Mouse (Mus musculus): ENCODE data around the gene Suz12.
"Not testable (repeated sequence)": the region's sequence is repeated elsewhere in the genome, so short reads cannot be mapped to it uniquely, and the experiment has no call there.

The Suz12 gene

DNA sequence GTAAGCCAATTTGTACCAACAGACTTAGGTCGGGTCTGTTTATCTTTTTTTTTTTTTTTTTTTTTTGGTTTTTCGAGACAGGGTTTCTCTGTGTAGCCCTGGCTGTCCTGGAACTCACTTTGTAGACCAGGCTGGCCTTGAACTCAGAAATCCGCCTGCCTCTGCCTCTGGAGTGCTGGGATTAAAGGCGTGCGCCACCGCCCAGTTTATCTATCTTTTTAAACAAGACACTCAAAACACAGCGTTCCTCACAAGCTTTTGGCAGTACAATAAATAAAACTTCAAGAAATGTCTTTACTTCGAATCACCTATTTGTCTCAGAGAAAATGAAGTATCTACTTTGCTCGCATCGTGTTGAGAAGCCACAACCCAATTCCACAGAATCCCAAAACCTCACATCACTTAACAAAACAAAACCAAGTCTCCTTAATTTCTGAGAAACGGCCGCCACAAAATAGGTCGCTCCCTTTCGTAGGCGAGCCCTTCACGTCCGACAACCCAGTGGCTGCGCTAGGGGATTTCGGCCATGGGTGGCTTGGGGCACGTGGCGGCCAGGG, 793 bp upstream of the Suz12 start:
- DNase-seq: peak in 1 of 2 experiments; percentile 46

- DNase-seq: peak; percentile 1 to 16
Observed at GRCm38 (mm10) chr11:79993356-79994270, 707 bp downstream of the Suz12 start.

GRCm38 (mm10) chr11:79994271-79994988, 1.5 kb downstream of the Suz12 start:
- DNase-seq: no peak

GRCm38 (mm10) chr11:80016533-80016932, 23.6 kb downstream of the Suz12 start:
- not testable (repeated sequence) for DNase-seq

DNA sequence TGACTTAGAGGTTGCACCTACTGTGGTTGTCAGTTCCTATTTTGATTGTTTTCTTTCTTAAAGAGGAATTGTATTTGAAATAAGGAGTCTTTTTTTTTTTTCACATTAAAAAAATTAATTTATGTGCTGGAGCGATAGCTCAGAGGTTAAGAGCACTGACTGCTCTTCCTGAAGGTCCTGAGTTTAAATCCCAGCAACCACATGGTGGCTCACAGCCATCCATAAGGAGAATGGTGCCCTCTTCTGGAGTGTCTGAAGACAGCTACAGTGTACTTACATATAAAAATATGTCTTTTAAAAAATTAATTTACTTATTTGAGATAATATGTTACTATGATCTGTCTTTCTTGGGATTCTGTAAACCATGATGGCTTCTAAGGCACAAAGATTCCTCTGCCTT, 26.9 kb downstream of the Suz12 start:
- peak in 1 of 2 experiments; percentile 9 for DNase-seq

DNA sequence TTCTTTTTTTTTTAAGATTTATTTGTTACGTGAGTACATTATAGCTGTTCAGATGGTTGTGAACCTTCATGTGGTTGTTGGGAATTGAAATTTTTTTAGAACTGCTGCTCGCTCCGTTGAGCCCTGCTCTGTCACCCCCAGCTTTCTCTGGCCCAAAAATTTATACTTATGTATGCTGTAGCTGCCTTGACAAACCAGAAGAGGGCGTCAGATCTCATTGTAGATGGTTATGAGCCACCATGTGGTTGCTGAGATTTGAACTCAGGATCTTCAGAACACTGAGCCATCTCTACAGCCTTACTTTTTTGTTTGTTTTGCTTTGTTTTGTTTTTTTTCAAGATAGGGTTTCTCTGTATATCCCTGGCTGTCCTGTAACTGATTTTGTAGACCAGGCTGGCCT, 28.4 kb downstream of the Suz12 start:
- no peak for DNase-seq

- no peak for DNase-seq
Observed at GRCm38 (mm10) chr11:80037495-80037894, 44.6 kb downstream of the Suz12 start.

GRCm38 (mm10) chr11:80042615-80043418, 49.9 kb downstream of the Suz12 start:
- peak; percentile 47 to 69 for DNase-seq

GRCm38 (mm10) chr11:80043419-80043817, 50.5 kb downstream of the Suz12 start:
- DNase-seq: no peak

DNA sequence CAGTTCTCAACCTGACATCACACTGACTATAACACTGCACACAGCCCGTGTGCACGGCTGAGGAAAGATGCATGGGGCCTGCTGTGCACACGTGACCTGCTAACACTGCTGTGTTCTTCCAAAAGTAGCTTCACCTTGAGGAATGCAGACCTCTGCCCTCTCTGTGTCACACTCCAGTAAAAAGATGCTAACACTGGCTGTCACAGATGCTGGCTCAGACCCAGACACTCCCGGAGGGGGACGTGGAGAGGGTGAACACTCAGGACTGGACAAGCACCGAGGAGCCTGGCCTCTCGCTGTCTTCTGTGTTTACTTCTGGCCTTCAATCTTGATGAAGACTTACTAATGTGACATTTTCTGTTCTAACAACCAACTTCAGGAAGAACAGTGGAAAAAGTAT, 54.0 kb downstream of the Suz12 start:
- DNase-seq: peak; percentile 36 to 46

DNA sequence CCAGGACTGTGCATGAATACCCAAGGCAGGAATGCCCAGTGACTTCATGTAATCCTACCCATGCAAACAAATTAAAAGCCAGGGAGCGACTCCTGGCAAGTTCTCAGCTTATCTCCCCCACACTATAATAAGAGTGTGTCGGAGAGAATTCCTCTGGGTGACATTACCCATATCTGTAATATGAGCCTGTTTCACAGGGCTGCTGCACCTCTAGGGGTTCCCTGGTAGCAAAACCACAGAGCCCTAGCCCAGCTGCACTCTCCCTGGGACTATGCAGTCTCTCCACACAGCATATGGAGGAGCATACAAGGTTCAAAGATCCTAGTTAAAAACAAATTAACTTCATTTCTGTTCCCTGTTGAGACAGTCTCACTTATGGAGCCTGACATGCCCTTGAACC, 57.2 kb downstream of the Suz12 start:
- DNase-seq: no peak

DNA sequence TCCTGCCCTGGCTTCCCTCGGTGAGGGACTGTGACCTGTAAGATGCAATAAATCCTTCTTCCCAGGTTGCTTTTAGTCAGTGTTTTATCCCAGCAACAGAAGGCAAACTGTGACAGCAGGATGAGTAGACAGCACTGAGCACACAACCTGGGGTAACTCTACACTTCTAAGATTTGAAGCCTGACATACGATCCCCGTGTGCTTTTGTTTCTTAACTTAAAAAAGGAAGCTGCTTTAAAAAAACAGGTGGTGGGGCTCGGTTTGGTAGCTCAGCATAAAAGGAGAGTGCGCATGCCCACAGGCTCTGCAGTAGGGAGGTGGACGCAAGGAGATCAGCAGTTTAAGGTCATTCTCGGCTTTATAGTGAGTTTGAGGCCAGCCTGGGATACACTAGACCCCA, 59.5 kb downstream of the Suz12 start:
- no peak for DNase-seq

DNA sequence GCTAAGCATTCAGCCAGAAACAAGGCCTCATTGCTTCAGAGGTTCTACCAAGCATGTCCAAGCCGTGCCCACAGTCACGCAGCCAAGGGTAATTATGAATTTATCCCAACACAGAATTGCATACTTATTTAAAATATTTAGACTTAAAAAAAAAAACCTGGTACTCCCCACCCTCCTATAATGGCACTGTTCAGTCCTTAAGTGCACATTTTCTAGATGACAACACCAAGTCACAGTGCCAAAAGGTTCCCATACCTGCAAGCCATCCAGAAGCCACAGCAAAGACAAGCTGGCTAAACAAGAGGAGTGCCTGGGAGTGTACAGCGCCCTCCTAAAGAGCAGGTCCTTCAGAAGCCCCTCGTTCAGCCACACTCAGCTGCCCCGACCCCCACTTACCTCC, 60.3 kb downstream of the Suz12 start:
- no peak for DNase-seq

- no peak for DNase-seq
Observed at GRCm38 (mm10) chr11:80054659-80055058, 61.8 kb downstream of the Suz12 start.

- peak; percentile 53 to 63 for DNase-seq
Observed at GRCm38 (mm10) chr11:80056141-80056540, 63.2 kb downstream of the Suz12 start.

DNA sequence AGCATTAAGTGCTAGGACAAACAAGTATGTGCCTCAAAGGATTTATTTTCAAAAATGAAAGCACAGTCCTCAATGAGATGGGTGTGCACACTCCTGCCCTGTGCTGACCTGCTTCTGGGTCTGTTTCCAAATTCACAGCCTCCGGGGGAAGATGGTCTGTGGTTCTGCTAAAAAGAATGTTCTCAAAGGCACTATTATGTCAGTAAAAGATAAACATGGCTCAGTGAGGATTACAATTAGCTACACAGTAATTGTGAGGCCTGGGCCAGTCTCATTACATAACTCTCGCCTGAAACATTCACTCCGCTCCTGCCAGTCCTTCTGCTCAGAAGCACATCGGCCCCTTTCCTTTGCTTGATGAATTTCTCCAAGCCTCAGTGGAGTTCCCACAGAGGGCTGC, 69.3 kb downstream of the Suz12 start:
- DNase-seq: peak in 1 of 2 experiments; percentile 43

- DNase-seq: peak in 1 of 2 experiments; percentile 54
Observed at GRCm38 (mm10) chr11:80066373-80066772, 73.5 kb downstream of the Suz12 start.

- no peak for DNase-seq
Observed at GRCm38 (mm10) chr11:80067558-80067957, 74.7 kb downstream of the Suz12 start.

- no peak for DNase-seq
Observed at GRCm38 (mm10) chr11:80069815-80070214, 76.9 kb downstream of the Suz12 start.

GRCm38 (mm10) chr11:80071039-80071438, 78.1 kb downstream of the Suz12 start:
- no peak for DNase-seq

DNA sequence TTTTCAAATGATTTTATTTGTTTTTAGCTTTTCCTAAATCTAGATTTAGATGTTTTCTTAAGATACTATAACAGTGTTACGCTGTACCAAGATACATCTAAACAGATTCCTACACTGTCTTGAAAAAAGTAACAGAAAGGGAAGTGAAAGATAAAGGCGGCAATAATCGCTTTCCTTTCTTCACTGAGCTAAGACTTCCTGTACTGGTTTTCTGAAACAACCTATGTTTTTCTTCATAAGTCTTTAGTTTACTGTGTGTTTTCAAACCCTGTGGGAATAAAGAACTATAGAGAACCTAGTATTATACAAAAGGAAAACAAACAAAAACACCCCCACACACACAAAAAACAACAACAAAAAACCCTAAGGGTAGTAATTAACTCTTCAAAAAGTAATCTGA, 79.5 kb downstream of the Suz12 start:
- no peak for DNase-seq

- DNase-seq: no peak
Observed at GRCm38 (mm10) chr11:80075608-80076277, 82.8 kb downstream of the Suz12 start.

All from kidney, postnatal 36 days (tissue).